Comparison of ENCODE assay signal across 11 mouse cellular contexts in genomic region chr2:17849267-17849666, GRCm38 (mm10).
A peak's percentile ranks its signal among the peaks of the same experiment; 100 is the strongest.
DNase-seq lines count a peak whose midpoint lies in the region; ATAC-seq and TF ChIP-seq lines count a peak whose summit lies in the region.
"Had no signal": no experiment of that assay in that cellular context is flagged by ENCODE, and none has a peak within 500 bp of the region (broad histone marks: within the 10 kb centered on the region; RNA-seq: fewer than 3 reads in every experiment).

No protein-coding gene starts in this region.

- peaks cover 8% of the 10 kb centered on the region; the same call in 1 of the 2 replicates for H3K4me1 ChIP-seq in hindbrain, postnatal 0 days (ENCODE audit: insufficient read depth, low read length)
- peaks cover 15% of the 10 kb centered on the region; the same call in 1 of the 2 replicates for H3K4me1 ChIP-seq in hindbrain, embryonic 16.5 days (ENCODE audit: control insufficient read depth, insufficient read depth, low read depth, low read length)
- H3K4me1 ChIP-seq in ES-E14 (ENCODE audit: control insufficient read depth in 2 of 2, insufficient read depth in 2 of 2, low read length in 2 of 2, poor library complexity in 1 of 2) = peaks cover 0 to 4% of the 10 kb centered on the region in 2 experiments; a peak in 2 of 4 replicates
- H3K4me1 ChIP-seq in lung, postnatal 0 days (ENCODE audit: insufficient read depth, low read depth, low read length) = peaks cover 11% of the 10 kb centered on the region; the same call in 1 of the 2 replicates

- H3K27ac ChIP-seq in hindbrain, postnatal 0 days = no peak overlapping the region
- H3K27ac ChIP-seq in hindbrain, embryonic 16.5 days (ENCODE audit: low read depth, low read length) = no peak overlapping the region
- no peak overlapping the region for H3K27ac ChIP-seq in ES-E14 (ENCODE audit: insufficient read depth, low read depth, low read length, poor library complexity, severe bottlenecking)
- no peak overlapping the region for H3K27ac ChIP-seq in lung, postnatal 0 days (ENCODE audit: low read length)
- H3K27ac ChIP-seq: hindbrain, embryonic 14.5 days; macrophage; neural tube, embryonic 13.5 days had no signal

- no peak for TF ChIP-seq EP300 in lung, postnatal 0 days (IDR thresholded peaks at IDR 0.05)

- TF ChIP-seq CTCF in hindbrain, postnatal 0 days (IDR thresholded peaks at IDR 0.05; ENCODE audit: low read depth) = peak; percentile 32
- peak; percentile 59 for TF ChIP-seq CTCF in lung, postnatal 0 days (IDR thresholded peaks at IDR 0.05)

- in situ Hi-C loops in ES-E14 (cut with MboI; ENCODE audit: low sequenced_read_pairs in 2 of 2, unreplicated experiment in 2 of 2) = loop anchor here in 1 of 2 experiments (25.0 kb wide), 1 partner anchor 412 kb away; no protein-coding TSS in a partner anchor

- H3K9ac ChIP-seq in hindbrain, postnatal 0 days (replicated peaks; ENCODE audit: low read length) = no peak overlapping the region
- no peak overlapping the region for H3K9ac ChIP-seq in hindbrain, embryonic 16.5 days (ENCODE audit: low read depth, low read length)
- no peak overlapping the region for H3K9ac ChIP-seq in ES-E14 (ENCODE audit: insufficient read depth, low read depth, low read length, poor library complexity, severe bottlenecking)
- H3K9ac ChIP-seq in lung, postnatal 0 days (replicated peaks; ENCODE audit: low read depth) = no peak overlapping the region
- H3K9ac ChIP-seq: hindbrain, embryonic 14.5 days; neural tube, embryonic 13.5 days had no signal

- peak; percentile 43 for DNase-seq in hindbrain, postnatal 0 days (ENCODE audit: low spot score)
- DNase-seq in 416B (ENCODE audit: low read depth) = peak; percentile 24
- no peak for DNase-seq in ES-E14 (ENCODE audit: low read depth, low spot score)
- peak; percentile 61 for DNase-seq in lung, postnatal 0 days (ENCODE audit: low spot score)
- no peak for DNase-seq in spleen, postnatal 4 days (ENCODE audit: low spot score in 2 of 2)
- DNase-seq in gastrocnemius, postnatal 4 days (ENCODE audit: low spot score in 2 of 2) = no peak
- DNase-seq: right cerebral cortex, postnatal 4 days had no signal

- H3K36me3 ChIP-seq in hindbrain, postnatal 0 days (ENCODE audit: insufficient read depth, low read length) = no peaks in the 10 kb centered on the region
- no peaks in the 10 kb centered on the region for H3K36me3 ChIP-seq in hindbrain, embryonic 16.5 days (ENCODE audit: control insufficient read depth, insufficient read depth, low read length)
- no peaks in the 10 kb centered on the region for H3K36me3 ChIP-seq in ES-E14 (ENCODE audit: control insufficient read depth, insufficient read depth, low read length, poor library complexity, severe bottlenecking)
- H3K36me3 ChIP-seq in lung, postnatal 0 days (ENCODE audit: insufficient read depth, low read length) = no peaks in the 10 kb centered on the region
- H3K36me3 ChIP-seq: neural tube, embryonic 13.5 days had no signal

- no peak for ATAC-seq in hindbrain, postnatal 0 days
- ATAC-seq in hindbrain, embryonic 16.5 days = no peak
- ATAC-seq in lung, postnatal 0 days = peak; percentile 40

- no peaks in the 10 kb centered on the region for H3K27me3 ChIP-seq in hindbrain, postnatal 0 days (ENCODE audit: insufficient read depth, low read length)
- H3K27me3 ChIP-seq in hindbrain, embryonic 16.5 days (replicated peaks; ENCODE audit: control insufficient read depth, insufficient read depth, low read length) = no peaks in the 10 kb centered on the region
- no peaks in the 10 kb centered on the region for H3K27me3 ChIP-seq in lung, postnatal 0 days (replicated peaks; ENCODE audit: insufficient read depth, low read length)
- H3K27me3 ChIP-seq: neural tube, embryonic 13.5 days had no signal

- WGBS in hindbrain, postnatal 0 days = 24% methylated on average over 4 of the region's 4 CpGs
- 32% methylated on average over 4 of the region's 4 CpGs for WGBS in hindbrain, embryonic 16.5 days
- 13% methylated on average over 4 of the region's 4 CpGs for WGBS in lung, postnatal 0 days

- H3K4me2 ChIP-seq in hindbrain, postnatal 0 days (ENCODE audit: low read depth, low read length) = no peak overlapping the region
- no peak overlapping the region for H3K4me2 ChIP-seq in hindbrain, embryonic 16.5 days (ENCODE audit: low read length)
- no peak overlapping the region for H3K4me2 ChIP-seq in lung, postnatal 0 days (replicated peaks; ENCODE audit: low read depth, low read length)
- H3K4me2 ChIP-seq: hindbrain, embryonic 14.5 days; neural tube, embryonic 13.5 days had no signal

- H3K4me3 ChIP-seq in hindbrain, postnatal 0 days (ENCODE audit: low read length) = no peak overlapping the region
- H3K4me3 ChIP-seq in hindbrain, embryonic 16.5 days (ENCODE audit: low read length) = no peak overlapping the region
- H3K4me3 ChIP-seq in ES-E14 (ENCODE audit: insufficient read depth in 1 of 2, low read depth in 1 of 2, low read length in 2 of 2, poor library complexity in 1 of 2, severe bottlenecking in 1 of 2) = no peak overlapping the region
- no peak overlapping the region for H3K4me3 ChIP-seq in lung, postnatal 0 days (ENCODE audit: low read depth, low read length)
- H3K4me3 ChIP-seq: neural tube, embryonic 13.5 days had no signal

- H3K9me3 ChIP-seq in hindbrain, postnatal 0 days (ENCODE audit: low read length) = no peaks in the 10 kb centered on the region
- H3K9me3 ChIP-seq in hindbrain, embryonic 16.5 days (ENCODE audit: control insufficient read depth, low read length) = no peaks in the 10 kb centered on the region
- no peaks in the 10 kb centered on the region for H3K9me3 ChIP-seq in ES-E14 (ENCODE audit: control insufficient read depth, insufficient read depth, low read depth, low read length)
- no peaks in the 10 kb centered on the region for H3K9me3 ChIP-seq in lung, postnatal 0 days (ENCODE audit: low read length)
- H3K9me3 ChIP-seq: neural tube, embryonic 13.5 days had no signal

TF ChIP-seq in ES-E14, 5 proteins besides CTCF, POLR2A, EP300 and RAD21:
- no peak for TF ChIP-seq CHD2 (IDR thresholded peaks at IDR 0.05; ENCODE audit: low read depth, low read length)
- TF ChIP-seq ZC3H11A (IDR thresholded peaks at IDR 0.05; ENCODE audit: borderline replicate concordance, low read depth, low read length) = peak; percentile 31; the same call in 1 of the 2 replicates
- no peak for TF ChIP-seq MAFK (IDR thresholded peaks at IDR 0.05; ENCODE audit: insufficient read depth, low read depth, low read length)
- no peak for TF ChIP-seq ZNF384 (IDR thresholded peaks at IDR 0.05; ENCODE audit: low read depth, low read length)

Comparison
In these comparisons a context has a peak if more than half of its experiments do, and no peak if none do; other contexts are left out.
1. DNase-seq: peak in hindbrain, postnatal 0 days (single experiment), 416B (single experiment) and lung, postnatal 0 days (single experiment); none in ES-E14 (single experiment), spleen, postnatal 4 days (0 of 2) and gastrocnemius, postnatal 4 days (0 of 2).